Mouse (Mus musculus): ENCODE measurements around the gene Vapb.
A peak's percentile ranks its signal among the peaks of the same experiment; 100 is the strongest.
"Not testable (repeated sequence)": the region's sequence is repeated elsewhere in the genome, so short reads cannot be mapped to it uniquely, and the experiment has no call there.

Gene Vapb

GRCm38 (mm10) chr2:173737222-173737989 is at the start of gene Vapb:
Vapb (plus strand) TSS chr2:173737511.
- DNase-seq, result peak; percentile 99

- no peak for DNase-seq
These were observed 47.5 kb upstream of the Vapb start for GRCm38 (mm10) chr2:173689835-173690234.

- no peak for DNase-seq
These were observed 45.6 kb upstream of the Vapb start for GRCm38 (mm10) chr2:173691748-173692147.

GRCm38 (mm10) chr2:173692693-173693092 is 44.6 kb upstream of the Vapb start:
- no peak for DNase-seq

GRCm38 (mm10) chr2:173698850-173699249 is 38.5 kb upstream of the Vapb start:
- DNase-seq, result no peak

- no peak for DNase-seq
These were observed 35.0 kb upstream of the Vapb start for GRCm38 (mm10) chr2:173702096-173702866.

- DNase-seq, result no peak
These were observed 34.5 kb upstream of the Vapb start for GRCm38 (mm10) chr2:173702867-173703237.

GRCm38 (mm10) chr2:173705827-173706551 is 31.3 kb upstream of the Vapb start:
- no peak for DNase-seq

GRCm38 (mm10) chr2:173707626-173708025 is 29.7 kb upstream of the Vapb start:
- DNase-seq, result not testable (repeated sequence)

- no peak for DNase-seq
These were observed 27.1 kb upstream of the Vapb start for GRCm38 (mm10) chr2:173710193-173710592.

- no peak for DNase-seq
These were observed 24.7 kb upstream of the Vapb start for GRCm38 (mm10) chr2:173712656-173713055.

GRCm38 (mm10) chr2:173713241-173713640 is 24.1 kb upstream of the Vapb start:
- DNase-seq, result no peak

GRCm38 (mm10) chr2:173714620-173715218 is 22.6 kb upstream of the Vapb start:
- no peak for DNase-seq

GRCm38 (mm10) chr2:173716966-173717365 is 20.3 kb upstream of the Vapb start:
- no peak for DNase-seq

- DNase-seq, result not testable (repeated sequence)
These were observed 18.2 kb upstream of the Vapb start, which contains the start of gene 1700010B08Rik for GRCm38 (mm10) chr2:173719115-173719514. 1700010B08Rik (plus strand) TSS chr2:173719415.

GRCm38 (mm10) chr2:173722251-173722857 is 15.0 kb upstream of the Vapb start:
- no peak for DNase-seq

GRCm38 (mm10) chr2:173724382-173724781 is 12.9 kb upstream of the Vapb start:
- DNase-seq, result no peak

GRCm38 (mm10) chr2:173724940-173725807 is 12.1 kb upstream of the Vapb start:
- DNase-seq, result no peak

- no peak for DNase-seq
These were observed 11.5 kb upstream of the Vapb start for GRCm38 (mm10) chr2:173725819-173726218.

GRCm38 (mm10) chr2:173730444-173730966 is 6.8 kb upstream of the Vapb start:
- no peak for DNase-seq

- no peak for DNase-seq
These were observed 2.9 kb upstream of the Vapb start for GRCm38 (mm10) chr2:173734426-173734825.
